Mouse (Mus musculus): ENCODE measurements around the gene Zfp654.

GRCm38 (mm10) chr16:64836709-64837108, 14.7 kb downstream of the Zfp654 start:
- no peak for TF ChIP-seq POLR2A (IDR thresholded peaks at IDR 0.05; ENCODE audit: borderline replicate concordance, insufficient read depth, low read length)
- TF ChIP-seq CTCF (IDR thresholded peaks at IDR 0.05; ENCODE audit: borderline replicate concordance, insufficient read depth, low read depth, low read length): no peak
